Mouse (Mus musculus) liver, embryonic 16.5 days (tissue): ENCODE measurements around the gene Tmeff1. TPM values are rescaled to one million over a fixed set of nuclear protein-coding genes. Genes with fewer than 3 reads are reported as not detected.

Source experiments
- ATAC-seq: fragments of 200-750 bp; cut with Nextera tagmentation; 2 replicates; pipeline ENCODE4 v1.8.0; 2017; ENCODE audit warnings: low read depth, mild to moderate bottlenecking, moderate number of reproducible peaks, moderate library complexity
- H3K27ac ChIP-seq: fragments of 300-500 bp; sonication (generic); 2 replicates; pipeline ENCODE4 v1.5.1; 2014; ENCODE audit warnings: mild to moderate bottlenecking, low read length
- H3K27me3 ChIP-seq: fragments of 300-500 bp; sonication (generic); 2 replicates; pipeline ENCODE4 v1.6.1; 2014; ENCODE audit warnings: low read depth, low read length, mixed read lengths; ENCODE audit not compliant: control insufficient read depth, insufficient read depth
- H3K36me3 ChIP-seq: fragments of 300-500 bp; sonication (generic); 2 replicates; pipeline ENCODE4 v1.6.1; 2014; ENCODE audit warnings: mild to moderate bottlenecking; ENCODE audit not compliant: control insufficient read depth, insufficient read depth
- H3K4me1 ChIP-seq: fragments of 300-500 bp; sonication (generic); 2 replicates; pipeline ENCODE4 v1.6.1; 2014; ENCODE audit warnings: low read depth, low read length, mixed read lengths; ENCODE audit not compliant: control insufficient read depth
- H3K4me2 ChIP-seq: fragments of 300-500 bp; sonication (generic); 2 replicates; pipeline ENCODE4 v1.6.1; 2014; ENCODE audit warnings: low read depth, low read length, mixed read lengths
- H3K4me3 ChIP-seq: fragments of 300-500 bp; sonication (generic); 2 replicates; pipeline ENCODE4 v1.5.1; 2014; ENCODE audit warnings: low read depth, mild to moderate bottlenecking, low read length
- H3K9ac ChIP-seq: fragments of 300-500 bp; sonication (generic); 2 replicates; pipeline ENCODE4 v1.6.1; 2014; ENCODE audit warnings: low read depth, low read length
- H3K9me3 ChIP-seq: fragments of 300-500 bp; sonication (generic); replicated peaks from 2 replicates; pipeline ENCODE4 v1.6.1; 2016; ENCODE audit warnings: low read length; ENCODE audit not compliant: control insufficient read depth
- WGBS: fragments of 180-500 bp; shearing (Covaris S2); extraction: QIAGEN DNeasy Blood & Tissue Kit; methylation state at CpG from one replicate; pipeline ENCODE4 v1.1.7; 2014; ENCODE audit not compliant: insufficient replicate concordance; 5-methylcytosine and 5-hydroxymethylcytosine counted together
- polyA plus RNA-seq: library from polyadenylated mRNA; unstranded; fragments of >200 nt; fragmentation: Nextera tagmentation; extraction: Ambion mirVana; gene quantifications from 2 replicates; pipeline ENCODE4 v1.2.1, GENCODE M21; 2015

Gene Tmeff1
- polyA plus RNA-seq, result 0.12 and 0.18 TPM in 2 replicates

GRCm38 (mm10) chr4:48584421-48585240, at the start of gene Tmeff1:
Gene Tmeff1 (plus strand): TSS chr4:48585174.
- Histone ChIP-seq H3K9me3 (no peaks in the 10 kb centered on the region), H3K9ac (peak within 1 kb of the TSS; percentile 16; the same call in 1 of the 2 replicates), H3K4me3 (peak within 1 kb of the TSS; percentile 61), H3K4me1 (no peaks in the 10 kb centered on the region), H3K27me3 (peaks cover 24% of the 10 kb centered on the region), H3K27ac (no peak within 1 kb of the TSS), H3K36me3 (no peaks in the 10 kb centered on the region), H3K4me2 (peak within 1 kb of the TSS; percentile 70)
- WGBS, result 4% methylated on average over 61 of the region's 64 CpGs
- no peak for ATAC-seq

- Histone ChIP-seq H3K36me3 (no peaks in the 10 kb centered on the region), H3K4me3 (no peak overlapping the region), H3K27ac (no peak overlapping the region), H3K4me2 (no peak overlapping the region), H3K9ac (no peak overlapping the region), H3K9me3 (no peaks in the 10 kb centered on the region), H3K4me1 (no peaks in the 10 kb centered on the region), H3K27me3 (peaks cover 20% of the 10 kb centered on the region)
- WGBS, result 51% methylated on average over 5 of the region's 5 CpGs
- ATAC-seq, result 0 out of 2 replicates have a peak, but pooled peaks have one; percentile 13
Measured at GRCm38 (mm10) chr4:48536275-48536674, 48.7 kb upstream of the Tmeff1 start.

- H3K4me3 ChIP-seq, result no peak overlapping the region
- no peak overlapping the region for H3K4me2 ChIP-seq
- no peaks in the 10 kb centered on the region for H3K4me1 ChIP-seq
- peaks cover 28% of the 10 kb centered on the region for H3K27me3 ChIP-seq
- 75% methylated on average over 5 of the region's 5 CpGs for WGBS
- H3K36me3 ChIP-seq, result no peaks in the 10 kb centered on the region
- ATAC-seq, result no peak
- no peak overlapping the region for H3K27ac ChIP-seq
- H3K9ac ChIP-seq, result no peak overlapping the region
- no peaks in the 10 kb centered on the region for H3K9me3 ChIP-seq
Measured at GRCm38 (mm10) chr4:48537024-48537423, 48.0 kb upstream of the Tmeff1 start.

GRCm38 (mm10) chr4:48538581-48538980, 46.4 kb upstream of the Tmeff1 start:
- H3K9me3 ChIP-seq, result no peaks in the 10 kb centered on the region
- H3K4me1 ChIP-seq, result no peaks in the 10 kb centered on the region
- 53% methylated on average over 2 of the region's 2 CpGs for WGBS
- no peak for ATAC-seq
- no peak overlapping the region for H3K4me2 ChIP-seq
- H3K27me3 ChIP-seq, result peaks cover 28% of the 10 kb centered on the region
- H3K4me3 ChIP-seq, result no peak overlapping the region
- no peak overlapping the region for H3K9ac ChIP-seq
- no peak overlapping the region for H3K27ac ChIP-seq
- H3K36me3 ChIP-seq, result no peaks in the 10 kb centered on the region

- under 1% methylated on average over 59 of the region's 86 CpGs for WGBS
- Histone ChIP-seq H3K9ac (peak within 1 kb of the TSS; percentile 42), H3K4me3 (peak within 1 kb of the TSS; percentile 55), H3K4me1 (no peaks in the 10 kb centered on the region), H3K36me3 (no peaks in the 10 kb centered on the region), H3K4me2 (peak within 1 kb of the TSS; percentile 59), H3K27me3 (peaks cover 28% of the 10 kb centered on the region), H3K27ac (no peak within 1 kb of the TSS), H3K9me3 (no peaks in the 10 kb centered on the region)
- ATAC-seq, result peak; percentile 72
Measured at GRCm38 (mm10) chr4:48539841-48540575, 45.0 kb upstream of the Tmeff1 start, which contains the start of gene Msantd3. Gene Msantd3 (plus strand): TSS chr4:48539935.

GRCm38 (mm10) chr4:48540576-48541111, 44.3 kb upstream of the Tmeff1 start:
- H3K4me2 ChIP-seq, result peak overlapping the region; percentile 59
- peak overlapping the region; percentile 55 for H3K4me3 ChIP-seq
- no peaks in the 10 kb centered on the region for H3K36me3 ChIP-seq
- no peak overlapping the region for H3K27ac ChIP-seq
- peaks cover 28% of the 10 kb centered on the region for H3K27me3 ChIP-seq
- no peaks in the 10 kb centered on the region for H3K9me3 ChIP-seq
- peak overlapping the region; percentile 42 for H3K9ac ChIP-seq
- no peaks in the 10 kb centered on the region for H3K4me1 ChIP-seq
- 0% methylated on average over 19 of the region's 50 CpGs for whole genome bisulfite sequencing
- ATAC-seq, result peak; percentile 56

- 29% methylated on average over 15 of the region's 15 CpGs for WGBS
- Histone ChIP-seq H3K27me3 (peaks cover 28% of the 10 kb centered on the region), H3K4me2 (peak overlapping the region; percentile 21), H3K4me1 (no peaks in the 10 kb centered on the region), H3K27ac (no peak overlapping the region), H3K4me3 (no peak overlapping the region), H3K9ac (no peak overlapping the region), H3K9me3 (no peaks in the 10 kb centered on the region), H3K36me3 (no peaks in the 10 kb centered on the region)
- ATAC-seq, result no peak
Measured at GRCm38 (mm10) chr4:48541526-48542250, 43.3 kb upstream of the Tmeff1 start.

- Histone ChIP-seq H3K4me1 (no peaks in the 10 kb centered on the region), H3K27me3 (peaks cover 28% of the 10 kb centered on the region), H3K4me3 (no peak overlapping the region), H3K27ac (no peak overlapping the region), H3K36me3 (no peaks in the 10 kb centered on the region), H3K9ac (no peak overlapping the region), H3K9me3 (no peaks in the 10 kb centered on the region), H3K4me2 (no peak overlapping the region)
- ATAC-seq, result no peak
- 23% methylated on average over 5 of the region's 5 CpGs for WGBS
Measured at GRCm38 (mm10) chr4:48542351-48542750, 42.6 kb upstream of the Tmeff1 start.
